Mouse (Mus musculus): Measurements from ENCODE around the gene Pithd1.

GRCm38 (mm10) chr4:135926195-135926808, 60.8 kb downstream of the Pithd1 start:
- TF ChIP-seq POLR2A (IDR thresholded peaks at IDR 0.05; ENCODE audit: control insufficient read depth, extremely low read depth, insufficient read depth, low read length, poor library complexity), result no peak
- no peak for TF ChIP-seq CTCF (IDR thresholded peaks at IDR 0.05; ENCODE audit: borderline replicate concordance, control insufficient read depth, extremely low read depth, insufficient read depth, low read length, poor library complexity)
